Mouse (Mus musculus): ENCODE measurements around the gene Nfkbib. TPM values are rescaled to one million over a fixed set of nuclear protein-coding genes. Genes with fewer than 3 reads are reported as not detected.

Nfkbib gene
- polyA plus RNA-seq, 1 experiment: 138 TPM

GRCm38 (mm10) chr7:28799994-28800393 is 32.7 kb upstream of the Nfkbib start:
- 93% methylated on average over 9 of the region's 9 CpGs for WGBS
- H3K36me3 ChIP-seq (ENCODE audit: control insufficient read depth, insufficient read depth, low read length): no peaks in the 10 kb centered on the region; the same call in 1 of the 2 replicates
- no peak overlapping the region for H3K4me3 ChIP-seq (ENCODE audit: low read depth, low read length)
- H3K27me3 ChIP-seq (ENCODE audit: control insufficient read depth, insufficient read depth, low read length): no peaks in the 10 kb centered on the region
- TF ChIP-seq CTCF (IDR thresholded peaks at IDR 0.05; ENCODE audit: extremely low read depth, insufficient read length, insufficient replicate concordance, low read depth, low read length): no peak
- no peak for TF ChIP-seq POLR2A (IDR thresholded peaks at IDR 0.05; ENCODE audit: low read depth, low read length)
- peaks cover 29% of the 10 kb centered on the region for H3K4me1 ChIP-seq (ENCODE audit: control insufficient read depth, insufficient read depth, insufficient read length, low read length)
- no peak overlapping the region for H3K27ac ChIP-seq (ENCODE audit: insufficient read depth, low read depth, low read length)

GRCm38 (mm10) chr7:28796562-28796975 is 29.3 kb upstream of the Nfkbib start:
- peak overlapping the region; percentile 47 for H3K4me3 ChIP-seq (ENCODE audit: low read depth, low read length)

GRCm38 (mm10) chr7:28795832-28796231 is 28.5 kb upstream of the Nfkbib start:
- no peaks in the 10 kb centered on the region for H3K27me3 ChIP-seq (ENCODE audit: control insufficient read depth, insufficient read depth, low read length)
- no peak for TF ChIP-seq CTCF (IDR thresholded peaks at IDR 0.05; ENCODE audit: extremely low read depth, insufficient read length, insufficient replicate concordance, low read depth, low read length)
- TF ChIP-seq POLR2A (IDR thresholded peaks at IDR 0.05; ENCODE audit: low read depth, low read length): no peak
- WGBS: 66% methylated on average over 15 of the region's 15 CpGs
- no peaks in the 10 kb centered on the region; the same call in 1 of the 2 replicates for H3K36me3 ChIP-seq (ENCODE audit: control insufficient read depth, insufficient read depth, low read length)
- H3K27ac ChIP-seq (ENCODE audit: insufficient read depth, low read depth, low read length): peak overlapping the region; percentile 34
- peaks cover 5% of the 10 kb centered on the region for H3K4me1 ChIP-seq (ENCODE audit: control insufficient read depth, insufficient read depth, insufficient read length, low read length)
- H3K4me3 ChIP-seq (ENCODE audit: low read depth, low read length): peak overlapping the region; percentile 40

More at GRCm38 (mm10) chr7:28796562-28796975, 29.3 kb upstream of the Nfkbib start:
- peaks cover 7% of the 10 kb centered on the region for H3K4me1 ChIP-seq (ENCODE audit: control insufficient read depth, insufficient read depth, insufficient read length, low read length)
- H3K27ac ChIP-seq (ENCODE audit: insufficient read depth, low read depth, low read length): peak overlapping the region; percentile 34
- no peaks in the 10 kb centered on the region for H3K27me3 ChIP-seq (ENCODE audit: control insufficient read depth, insufficient read depth, low read length)
- H3K36me3 ChIP-seq (ENCODE audit: control insufficient read depth, insufficient read depth, low read length): no peaks in the 10 kb centered on the region; the same call in 1 of the 2 replicates
- TF ChIP-seq CTCF (IDR thresholded peaks at IDR 0.05; ENCODE audit: extremely low read depth, insufficient read length, insufficient replicate concordance, low read depth, low read length): peak; percentile 97
- no peak; the same call in 1 of the 2 replicates for TF ChIP-seq POLR2A (IDR thresholded peaks at IDR 0.05; ENCODE audit: low read depth, low read length)
- 8% methylated on average over 32 of the region's 32 CpGs for WGBS

GRCm38 (mm10) chr7:28794496-28794895 is 27.2 kb upstream of the Nfkbib start:
- TF ChIP-seq POLR2A (IDR thresholded peaks at IDR 0.05; ENCODE audit: low read depth, low read length) (no peak), CTCF (IDR thresholded peaks at IDR 0.05; ENCODE audit: extremely low read depth, insufficient read length, insufficient replicate concordance, low read depth, low read length) (no peak)
- Histone ChIP-seq H3K27ac (ENCODE audit: insufficient read depth, low read depth, low read length) (no peak overlapping the region), H3K4me1 (ENCODE audit: control insufficient read depth, insufficient read depth, insufficient read length, low read length) (peaks cover 10% of the 10 kb centered on the region), H3K4me3 (ENCODE audit: low read depth, low read length) (no peak overlapping the region), H3K36me3 (ENCODE audit: control insufficient read depth, insufficient read depth, low read length) (no peaks in the 10 kb centered on the region; the same call in 1 of the 2 replicates), H3K27me3 (ENCODE audit: control insufficient read depth, insufficient read depth, low read length) (no peaks in the 10 kb centered on the region)
- WGBS: 70% methylated on average over 3 of the region's 3 CpGs

GRCm38 (mm10) chr7:28793834-28794233 is 26.5 kb upstream of the Nfkbib start:
- WGBS: 29% methylated on average over 2 of the region's 2 CpGs
- H3K4me3 ChIP-seq (ENCODE audit: low read depth, low read length): no peak overlapping the region
- H3K36me3 ChIP-seq (ENCODE audit: control insufficient read depth, insufficient read depth, low read length): no peaks in the 10 kb centered on the region; the same call in 1 of the 2 replicates
- H3K27me3 ChIP-seq (ENCODE audit: control insufficient read depth, insufficient read depth, low read length): no peaks in the 10 kb centered on the region
- H3K27ac ChIP-seq (ENCODE audit: insufficient read depth, low read depth, low read length): no peak overlapping the region
- H3K4me1 ChIP-seq (ENCODE audit: control insufficient read depth, insufficient read depth, insufficient read length, low read length): peaks cover 10% of the 10 kb centered on the region
- no peak for TF ChIP-seq CTCF (IDR thresholded peaks at IDR 0.05; ENCODE audit: extremely low read depth, insufficient read length, insufficient replicate concordance, low read depth, low read length)

GRCm38 (mm10) chr7:28792391-28793185 is 25.3 kb upstream of the Nfkbib start:
- no peaks in the 10 kb centered on the region; the same call in 1 of the 2 replicates for H3K36me3 ChIP-seq (ENCODE audit: control insufficient read depth, insufficient read depth, low read length)
- no peak for TF ChIP-seq CTCF (IDR thresholded peaks at IDR 0.05; ENCODE audit: extremely low read depth, insufficient read length, insufficient replicate concordance, low read depth, low read length)
- no peak for TF ChIP-seq POLR2A (IDR thresholded peaks at IDR 0.05; ENCODE audit: low read depth, low read length)
- peaks cover 10% of the 10 kb centered on the region for H3K4me1 ChIP-seq (ENCODE audit: control insufficient read depth, insufficient read depth, insufficient read length, low read length)
- 72% methylated on average over 14 of the region's 14 CpGs for WGBS
- no peaks in the 10 kb centered on the region for H3K27me3 ChIP-seq (ENCODE audit: control insufficient read depth, insufficient read depth, low read length)
- H3K4me3 ChIP-seq (ENCODE audit: low read depth, low read length): no peak overlapping the region; the same call in 1 of the 2 replicates
- H3K27ac ChIP-seq (ENCODE audit: insufficient read depth, low read depth, low read length): peak overlapping the region; percentile 52

- H3K27me3 ChIP-seq (ENCODE audit: control insufficient read depth, insufficient read depth, low read length): no peaks in the 10 kb centered on the region
- TF ChIP-seq CTCF (IDR thresholded peaks at IDR 0.05; ENCODE audit: extremely low read depth, insufficient read length, insufficient replicate concordance, low read depth, low read length): no peak
- TF ChIP-seq POLR2A (IDR thresholded peaks at IDR 0.05; ENCODE audit: low read depth, low read length): no peak
- H3K36me3 ChIP-seq (ENCODE audit: control insufficient read depth, insufficient read depth, low read length): no peaks in the 10 kb centered on the region
- H3K4me1 ChIP-seq (ENCODE audit: control insufficient read depth, insufficient read depth, insufficient read length, low read length): peaks cover 10% of the 10 kb centered on the region
- peak overlapping the region; percentile 27 for H3K27ac ChIP-seq (ENCODE audit: insufficient read depth, low read depth, low read length)
- H3K4me3 ChIP-seq (ENCODE audit: low read depth, low read length): no peak overlapping the region
These were observed 24.4 kb upstream of the Nfkbib start for GRCm38 (mm10) chr7:28791706-28792105.

Measured in small intestine, adult 2 months (tissue).